Mouse (Mus musculus): ENCODE measurements around the gene Ak3.

DNA sequence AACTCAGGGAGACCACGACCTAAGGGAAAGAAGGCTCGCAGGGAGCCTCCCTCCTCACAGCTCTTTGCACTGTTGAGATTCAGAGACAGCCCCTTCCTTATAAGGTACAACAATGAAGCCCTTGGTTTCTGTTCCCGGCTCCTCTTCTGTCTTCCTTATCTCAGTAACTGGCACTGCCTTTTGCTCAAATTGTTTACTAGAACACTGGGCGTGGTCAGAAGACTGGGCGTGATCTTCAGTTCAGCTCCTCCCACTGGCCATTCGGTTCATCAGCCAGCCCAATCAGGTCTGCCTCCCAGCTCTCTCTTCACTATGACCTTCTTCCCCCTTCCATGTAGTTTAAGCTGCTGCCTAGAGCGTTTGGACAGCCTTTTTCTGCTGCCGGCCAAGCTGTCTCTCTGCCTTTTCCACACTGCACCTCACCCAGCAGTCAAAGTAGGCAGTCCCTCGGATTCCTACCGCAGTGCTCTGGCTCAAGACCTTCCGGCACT is 19.3 kb upstream of the Ak3 start:
- TF ChIP-seq GATA1 (IDR thresholded peaks at IDR 0.05; ENCODE audit: borderline replicate concordance, low read length) = no peak
- no peak for TF ChIP-seq FLI1 (IDR thresholded peaks at IDR 0.05; ENCODE audit: low read length)
